Mouse (Mus musculus) kidney, adult 2 months (tissue): Measurements from ENCODE around the gene Ip6k3.

ENCODE experiments used
- CTCF ChIP-seq: fragments of 200-500 bp; conservative IDR thresholded peaks from 2 replicates; pipeline ENCODE4 v1.5.1; 2011; ENCODE audit warnings: low read depth, mild to moderate bottlenecking, control low read depth, low read length, moderate library complexity, mixed read lengths; ENCODE audit not compliant: insufficient read depth, insufficient read length
- POLR2A ChIP-seq: fragments of 200-500 bp; IDR thresholded peaks from one replicate; pipeline ENCODE4 v1.6.1; 2011; ENCODE audit warnings: low read depth, low read length, control low read depth

GRCm38 (mm10) chr17:27101675-27102074 lies 65.9 kb downstream of the Ip6k3 start:
- TF ChIP-seq CTCF (no peak), POLR2A (no peak)
